11 mouse cellular contexts compared by ENCODE assay signal in the genomic region with DNA sequence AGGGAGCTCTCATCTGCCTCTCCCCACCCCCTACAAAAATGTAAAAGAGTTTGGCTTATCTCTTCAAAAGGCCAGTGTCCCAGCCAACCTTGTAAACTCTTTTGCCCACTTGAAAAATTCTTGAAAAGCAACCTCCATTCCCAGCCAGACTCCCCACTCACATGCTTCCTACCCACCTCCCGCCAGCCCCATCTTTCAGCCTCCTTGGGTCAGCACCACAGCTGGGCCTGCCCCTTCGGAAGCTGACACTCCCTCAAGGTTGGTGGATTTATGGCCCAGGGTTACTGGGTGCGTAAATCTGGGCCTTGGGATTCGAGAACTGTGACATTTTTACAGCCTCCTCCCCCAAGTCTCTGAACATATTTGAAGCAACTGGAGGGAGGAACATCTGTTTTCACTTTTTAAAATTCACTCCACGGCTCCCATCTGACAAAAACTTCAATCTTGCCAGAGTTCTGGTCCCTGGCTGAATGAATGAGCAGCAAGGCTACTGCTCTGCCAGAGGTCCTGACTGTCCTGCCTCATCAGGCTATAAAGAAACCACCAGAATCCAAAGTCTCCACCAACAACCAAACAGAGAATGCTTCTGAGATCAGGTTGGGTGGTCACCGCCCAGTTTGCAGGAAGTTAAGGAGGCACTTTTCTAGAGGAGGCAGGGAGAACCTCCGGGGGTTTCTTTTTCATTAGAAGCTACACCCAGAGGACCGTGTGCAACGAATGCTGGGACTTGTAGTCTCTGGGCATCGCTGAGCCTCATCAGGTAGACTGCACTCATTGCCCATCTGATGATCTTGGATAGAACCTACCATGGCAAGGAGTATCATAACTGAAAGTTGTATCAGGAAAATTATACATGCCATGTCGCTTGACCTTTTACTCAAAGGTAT.
DNase-seq lines count a peak whose midpoint lies in the region; ATAC-seq and TF ChIP-seq lines count a peak whose summit lies in the region.
"Had no signal": no experiment of that assay in that cellular context is flagged by ENCODE, and none has a peak within 500 bp of the region (broad histone marks: within the 10 kb centered on the region; RNA-seq: fewer than 3 reads in every experiment).

No protein-coding gene starts in this region.

- H3K36me3 ChIP-seq in kidney, postnatal 0 days (ENCODE audit: insufficient read depth, low read length): no peaks in the 10 kb centered on the region
- H3K36me3 ChIP-seq: hindbrain, embryonic 15.5 days; midbrain, embryonic 12.5 days had no signal

- H3K27ac ChIP-seq in kidney, postnatal 0 days: peak overlapping the region; percentile 51; the same call in 1 of the 2 replicates
- H3K27ac ChIP-seq: hindbrain, embryonic 15.5 days; midbrain, embryonic 12.5 days had no signal

- H3K4me1 ChIP-seq in kidney, postnatal 0 days (replicated peaks; ENCODE audit: insufficient read depth, low read length): no peaks in the 10 kb centered on the region; the same call in 1 of the 2 replicates
- H3K4me1 ChIP-seq: hindbrain, embryonic 15.5 days; midbrain, embryonic 12.5 days had no signal

- DNase-seq in kidney, postnatal 0 days (ENCODE audit: low spot score): peak; percentile 94
- no peak for DNase-seq in kidney, adult 18-20 months
- DNase-seq in adrenal gland, postnatal 14 days: peak; percentile 86
- DNase-seq in hindlimb bud, embryonic 11.5 days (ENCODE audit: extremely low spot score, low read depth, low spot score): peak; percentile 89
- peak; percentile 86 for DNase-seq in mesoderm, embryonic 11.5 days (ENCODE audit: low read depth, low spot score)
- DNase-seq in cerebellum, postnatal 4 days (ENCODE audit: low spot score in 2 of 2): no peak
- no peak for DNase-seq in urinary bladder, postnatal 14 days (ENCODE audit: low spot score)
- DNase-seq: right cerebral cortex, adult 18-20 months had no signal

- TF ChIP-seq CTCF in kidney, postnatal 0 days (IDR thresholded peaks at IDR 0.05; ENCODE audit: low read depth): no peak

- no peak overlapping the region for H3K9ac ChIP-seq in kidney, postnatal 0 days (ENCODE audit: low read depth, low read length)
- H3K9ac ChIP-seq: hindbrain, embryonic 15.5 days; midbrain, embryonic 12.5 days had no signal

- no peaks in the 10 kb centered on the region for H3K9me3 ChIP-seq in kidney, postnatal 0 days (replicated peaks; ENCODE audit: low read length)
- H3K9me3 ChIP-seq: hindbrain, embryonic 15.5 days; midbrain, embryonic 12.5 days had no signal

- no peak overlapping the region for H3K4me2 ChIP-seq in kidney, postnatal 0 days (ENCODE audit: low read length)
- H3K4me2 ChIP-seq: hindbrain, embryonic 15.5 days; midbrain, embryonic 12.5 days had no signal

- no peak overlapping the region for H3K4me3 ChIP-seq in kidney, postnatal 0 days (replicated peaks; ENCODE audit: low read depth, low read length)
- H3K4me3 ChIP-seq: erythroblast, embryonic 14.5 days; hindbrain, embryonic 15.5 days; midbrain, embryonic 12.5 days had no signal

- peak; percentile 81; the same call in 1 of the 2 replicates for ATAC-seq in kidney, postnatal 0 days (replicated peaks; ENCODE audit: low FRiP score, low read depth)

- WGBS in kidney, postnatal 0 days: 29% methylated on average over 11 of the region's 11 CpGs

- no peaks in the 10 kb centered on the region for H3K27me3 ChIP-seq in kidney, postnatal 0 days (ENCODE audit: insufficient read depth, low read length)
- H3K27me3 ChIP-seq: hindbrain, embryonic 15.5 days; midbrain, embryonic 12.5 days had no signal

Comparison
In these comparisons a context has a peak if more than half of its experiments do, and no peak if none do; other contexts are left out.
1. DNase-seq: peak in kidney, postnatal 0 days (single experiment), adrenal gland, postnatal 14 days (single experiment), hindlimb bud, embryonic 11.5 days (single experiment) and mesoderm, embryonic 11.5 days (single experiment); none in kidney, adult 18-20 months (single experiment), cerebellum, postnatal 4 days (0 of 2) and urinary bladder, postnatal 14 days (single experiment).